In the genomic region with DNA sequence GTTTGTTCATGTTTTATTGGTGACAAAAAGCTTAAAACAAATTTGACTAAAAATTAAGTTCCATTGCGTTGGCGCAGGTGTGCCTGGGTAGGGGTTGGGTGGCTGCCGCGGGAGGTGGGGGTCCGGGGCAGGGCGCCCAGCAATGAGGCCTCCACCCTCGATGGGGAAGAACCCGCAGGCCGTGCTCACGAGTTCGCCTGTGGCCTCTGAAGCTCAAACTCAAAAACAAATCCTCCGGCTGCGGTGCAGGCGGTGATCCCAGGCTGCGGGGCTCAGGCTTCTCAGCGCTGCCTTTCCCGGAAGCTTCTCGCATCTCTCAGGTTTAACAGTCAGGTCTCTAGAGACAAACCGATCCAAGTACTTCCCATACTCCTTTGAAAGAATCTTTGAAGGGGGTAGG, we compare ENCODE assay signal across 9 mouse cellular contexts. TPM values are rescaled to one million over a fixed set of nuclear protein-coding genes. Genes with fewer than 3 reads are reported as not detected.
DNase-seq lines count a peak whose midpoint lies in the region; ATAC-seq and TF ChIP-seq lines count a peak whose summit lies in the region.
"Had no signal": no experiment of that assay in that cellular context is flagged by ENCODE, and none has a peak within 500 bp of the region (broad histone marks: within the 10 kb centered on the region; RNA-seq: fewer than 3 reads in every experiment).

No protein-coding gene starts in this region.

- peaks cover 2 to 14% of the 10 kb centered on the region in 2 experiments; a peak in 2 of 4 replicates for H3K4me1 ChIP-seq in ES-E14 (ENCODE audit: control insufficient read depth in 2 of 2, insufficient read depth in 2 of 2, low read length in 2 of 2, poor library complexity in 1 of 2)
- peaks cover 18% of the 10 kb centered on the region for H3K4me1 ChIP-seq in forebrain, embryonic 14.5 days (ENCODE audit: control insufficient read depth, insufficient read depth, low read length)
- H3K4me1 ChIP-seq in midbrain, embryonic 14.5 days (ENCODE audit: control insufficient read depth, insufficient read depth, low read length), result peaks cover 15% of the 10 kb centered on the region; the same call in 1 of the 2 replicates
- H3K4me1 ChIP-seq in intestine, embryonic 16.5 days (ENCODE audit: control insufficient read depth, insufficient read depth, low read length), result peaks cover 10% of the 10 kb centered on the region; the same call in 1 of the 2 replicates

- H3K4me2 ChIP-seq in forebrain, embryonic 14.5 days (ENCODE audit: low read length), result 0 out of 2 replicates have a peak overlapping the region, but pooled peaks have one; percentile 1
- H3K4me2 ChIP-seq in midbrain, embryonic 14.5 days (ENCODE audit: low read length), result no peak overlapping the region
- H3K4me2 ChIP-seq in intestine, embryonic 16.5 days (ENCODE audit: low read depth, low read length), result no peak overlapping the region

- no peaks in the 10 kb centered on the region for H3K27me3 ChIP-seq in forebrain, embryonic 14.5 days (replicated peaks; ENCODE audit: control insufficient read depth, insufficient read depth, low read length)
- no peaks in the 10 kb centered on the region for H3K27me3 ChIP-seq in midbrain, embryonic 14.5 days (ENCODE audit: control insufficient read depth, insufficient read depth, low read length)
- no peaks in the 10 kb centered on the region for H3K27me3 ChIP-seq in intestine, embryonic 16.5 days (replicated peaks; ENCODE audit: control insufficient read depth, insufficient read depth, low read length)

- peaks cover 48% of the 10 kb centered on the region for H3K36me3 ChIP-seq in ES-E14 (ENCODE audit: control insufficient read depth, insufficient read depth, low read length, poor library complexity, severe bottlenecking)
- H3K36me3 ChIP-seq in forebrain, embryonic 14.5 days (ENCODE audit: control insufficient read depth, insufficient read depth, low read length), result peaks cover 81% of the 10 kb centered on the region
- peaks cover 83% of the 10 kb centered on the region for H3K36me3 ChIP-seq in midbrain, embryonic 14.5 days (ENCODE audit: control insufficient read depth, insufficient read depth, low read length)
- H3K36me3 ChIP-seq in intestine, embryonic 16.5 days (ENCODE audit: control insufficient read depth, insufficient read depth, low read length), result peaks cover 48% of the 10 kb centered on the region

- in situ Hi-C loops in ES-E14 (cut with MboI; ENCODE audit: low sequenced_read_pairs in 2 of 2, unreplicated experiment in 2 of 2), result no loop called here

- DNase-seq in cerebellum, postnatal 25 days, result peak; percentile 49 to 56
- no peak for DNase-seq in cerebellum, postnatal 4 days (ENCODE audit: low spot score in 2 of 2)
- DNase-seq in ES-E14 (ENCODE audit: low read depth, low spot score), result no peak
- DNase-seq in forebrain, embryonic 14.5 days (ENCODE audit: low spot score), result no peak
- DNase-seq in midbrain, embryonic 14.5 days, result peak; percentile 64
- DNase-seq in kidney, adult 11 months, result no peak
- DNase-seq in frontal cortex, postnatal 36 days (ENCODE audit: low spot score in 2 of 2), result no peak

- 70% methylated on average over 19 of the region's 19 CpGs for whole genome bisulfite sequencing in forebrain, embryonic 14.5 days
- WGBS in midbrain, embryonic 14.5 days, result 50% methylated on average over 19 of the region's 19 CpGs
- 82% methylated on average over 19 of the region's 19 CpGs for WGBS in intestine, embryonic 16.5 days

- H3K9ac ChIP-seq in ES-E14 (ENCODE audit: insufficient read depth, low read depth, low read length, poor library complexity, severe bottlenecking), result 0 out of 2 replicates have a peak overlapping the region, but pooled peaks have one; percentile 15
- peak overlapping the region; percentile 43; the same call in 1 of the 2 replicates for H3K9ac ChIP-seq in forebrain, embryonic 14.5 days (ENCODE audit: low read length)
- peak overlapping the region; percentile 23; the same call in 1 of the 2 replicates for H3K9ac ChIP-seq in midbrain, embryonic 14.5 days (replicated peaks; ENCODE audit: low read length)
- H3K9ac ChIP-seq in intestine, embryonic 16.5 days (ENCODE audit: low read depth, low read length), result no peak overlapping the region

- H3K27ac ChIP-seq in ES-E14 (ENCODE audit: insufficient read depth, low read depth, low read length, poor library complexity, severe bottlenecking), result no peak overlapping the region
- H3K27ac ChIP-seq in forebrain, embryonic 14.5 days (ENCODE audit: low read depth, low read length), result no peak overlapping the region
- H3K27ac ChIP-seq in midbrain, embryonic 14.5 days (replicated peaks; ENCODE audit: low read depth, low read length), result peak overlapping the region; percentile 57; the same call in 1 of the 2 replicates
- H3K27ac ChIP-seq in intestine, embryonic 16.5 days (ENCODE audit: low read length), result no peak overlapping the region

- H3K9me3 ChIP-seq in ES-E14 (ENCODE audit: control insufficient read depth, insufficient read depth, low read depth, low read length), result no peaks in the 10 kb centered on the region
- no peaks in the 10 kb centered on the region for H3K9me3 ChIP-seq in forebrain, embryonic 14.5 days (replicated peaks; ENCODE audit: control insufficient read depth, low read length)
- no peaks in the 10 kb centered on the region for H3K9me3 ChIP-seq in midbrain, embryonic 14.5 days (ENCODE audit: control insufficient read depth, low read length)
- H3K9me3 ChIP-seq in intestine, embryonic 16.5 days (ENCODE audit: control insufficient read depth, low read length), result no peaks in the 10 kb centered on the region

- H3K4me3 ChIP-seq in ES-E14 (ENCODE audit: insufficient read depth in 1 of 2, low read depth in 1 of 2, low read length in 2 of 2, poor library complexity in 1 of 2, severe bottlenecking in 1 of 2), result peak overlapping the region; percentile 39 to 56; a peak in 3 of 4 replicates
- H3K4me3 ChIP-seq in forebrain, embryonic 14.5 days (ENCODE audit: low read depth, low read length), result no peak overlapping the region
- H3K4me3 ChIP-seq in midbrain, embryonic 14.5 days (replicated peaks; ENCODE audit: low read depth, low read length), result no peak overlapping the region
- H3K4me3 ChIP-seq in intestine, embryonic 16.5 days (ENCODE audit: low read length), result no peak overlapping the region

- no peak for ATAC-seq in forebrain, embryonic 14.5 days
- ATAC-seq in midbrain, embryonic 14.5 days (ENCODE audit: low FRiP score, low TSS enrichment), result no peak
- ATAC-seq in intestine, embryonic 16.5 days, result no peak

TF ChIP-seq in ES-E14, 5 proteins besides CTCF, POLR2A, EP300 and RAD21:
- TF ChIP-seq HCFC1 (IDR thresholded peaks at IDR 0.05; ENCODE audit: borderline replicate concordance, insufficient read depth, low read length) (no peak), ZNF384 (IDR thresholded peaks at IDR 0.05; ENCODE audit: low read depth, low read length) (no peak), MAFK (IDR thresholded peaks at IDR 0.05; ENCODE audit: insufficient read depth, low read depth, low read length) (no peak), CHD2 (IDR thresholded peaks at IDR 0.05; ENCODE audit: low read depth, low read length) (no peak), ZC3H11A (IDR thresholded peaks at IDR 0.05; ENCODE audit: borderline replicate concordance, low read depth, low read length) (no peak)

RNA-seq across cellular contexts. Expression of a gene that starts 1.9 kb away (rescaled TPM):
- total RNA-seq in ES-E14 (2012; rRNA removed), result 7.5 and 24.5 TPM in 2 replicates
- polyA plus RNA-seq in forebrain, embryonic 14.5 days (2014; fragmentation: Nextera tagmentation; extraction: Ambion mirVana), result 2.1 and 4.2 TPM in 2 replicates
- polyA plus RNA-seq in midbrain, embryonic 14.5 days (2014; fragmentation: Nextera tagmentation; extraction: Ambion mirVana), result not detected in 2 replicates
- 0.53 and 0.78 TPM in 2 replicates for polyA plus RNA-seq in intestine, embryonic 16.5 days (2015; fragmentation: Nextera tagmentation; extraction: Ambion mirVana)
- total RNA-seq: hematopoietic stem cell, adult 5-6 weeks had no signal

RNA-seq across cellular contexts. Expression of a gene that starts 16.0 kb away (rescaled TPM):
- 1.9 and 4.7 TPM in 2 replicates for total RNA-seq in ES-E14 (2012; rRNA removed)
- 20.8 and 27.6 TPM in 2 replicates for polyA plus RNA-seq in forebrain, embryonic 14.5 days (2014; fragmentation: Nextera tagmentation; extraction: Ambion mirVana)
- 38.8 and 42.9 TPM in 2 replicates for polyA plus RNA-seq in midbrain, embryonic 14.5 days (2014; fragmentation: Nextera tagmentation; extraction: Ambion mirVana)
- polyA plus RNA-seq in intestine, embryonic 16.5 days (2015; fragmentation: Nextera tagmentation; extraction: Ambion mirVana), result 2.1 and 3.2 TPM in 2 replicates
- total RNA-seq: hematopoietic stem cell, adult 5-6 weeks had no signal

RNA-seq across cellular contexts. Expression of a gene that starts 21.6 kb away (rescaled TPM):
- 54.7 and 57.6 TPM in 2 replicates for total RNA-seq in ES-E14 (2012; rRNA removed)
- 11.8 and 14.0 TPM in 2 replicates for polyA plus RNA-seq in forebrain, embryonic 14.5 days (2014; fragmentation: Nextera tagmentation; extraction: Ambion mirVana)
- polyA plus RNA-seq in midbrain, embryonic 14.5 days (2014; fragmentation: Nextera tagmentation; extraction: Ambion mirVana), result 16.9 and 18.4 TPM in 2 replicates
- polyA plus RNA-seq in intestine, embryonic 16.5 days (2015; fragmentation: Nextera tagmentation; extraction: Ambion mirVana), result 6.8 and 7.4 TPM in 2 replicates

RNA-seq across cellular contexts. Expression of a gene that starts 29.2 kb away (rescaled TPM):
- 101 and 112 TPM in 2 replicates for total RNA-seq in ES-E14 (2012; rRNA removed)
- 305 and 332 TPM in 2 replicates for polyA plus RNA-seq in forebrain, embryonic 14.5 days (2014; fragmentation: Nextera tagmentation; extraction: Ambion mirVana)
- 274 and 309 TPM in 2 replicates for polyA plus RNA-seq in midbrain, embryonic 14.5 days (2014; fragmentation: Nextera tagmentation; extraction: Ambion mirVana)
- polyA plus RNA-seq in intestine, embryonic 16.5 days (2015; fragmentation: Nextera tagmentation; extraction: Ambion mirVana), result 432 and 443 TPM in 2 replicates

RNA-seq across cellular contexts. Expression of a gene that starts 29.2 kb away (rescaled TPM):
- 71.0 and 73.3 TPM in 2 replicates for total RNA-seq in ES-E14 (2012; rRNA removed)
- polyA plus RNA-seq in forebrain, embryonic 14.5 days (2014; fragmentation: Nextera tagmentation; extraction: Ambion mirVana), result 51.5 and 52.3 TPM in 2 replicates
- 44.8 and 48.8 TPM in 2 replicates for polyA plus RNA-seq in midbrain, embryonic 14.5 days (2014; fragmentation: Nextera tagmentation; extraction: Ambion mirVana)
- 44.2 and 48.4 TPM in 2 replicates for polyA plus RNA-seq in intestine, embryonic 16.5 days (2015; fragmentation: Nextera tagmentation; extraction: Ambion mirVana)

Comparison
In these comparisons a context has a peak if more than half of its experiments do, and no peak if none do; other contexts are left out.
1. DNase-seq: peak in cerebellum, postnatal 25 days (2 of 2) and midbrain, embryonic 14.5 days (single experiment); none in cerebellum, postnatal 4 days (0 of 2), ES-E14 (single experiment), forebrain, embryonic 14.5 days (single experiment), kidney, adult 11 months (single experiment) and frontal cortex, postnatal 36 days (0 of 2).
2. H3K4me3 ChIP-seq: peak in ES-E14 (2 of 2); none in forebrain, embryonic 14.5 days (single experiment), midbrain, embryonic 14.5 days (single experiment) and intestine, embryonic 16.5 days (single experiment).